Mouse (Mus musculus) brain, embryonic 14.5 days (tissue): ENCODE results near the gene Serpinb9b.

Experiments used
- CTCF ChIP-seq: fragments of 200-500 bp; IDR thresholded peaks from 2 replicates; pipeline ENCODE4 v1.5.1; 2012; ENCODE audit warnings: inconsistent platforms, mild to moderate bottlenecking, moderate library complexity, borderline replicate concordance; ENCODE audit not compliant: insufficient read depth, insufficient read length; ENCODE audit errors: extremely low read depth
- POLR2A ChIP-seq: fragments of 200-500 bp; IDR thresholded peaks from 2 replicates; pipeline ENCODE4 v1.6.1; 2012; ENCODE audit warnings: mild to moderate bottlenecking, inconsistent platforms, borderline replicate concordance; ENCODE audit not compliant: poor library complexity, insufficient read depth, insufficient read length, severe bottlenecking; ENCODE audit errors: extremely low read depth

GRCm38 (mm10) chr13:33076247-33076646, 49.0 kb downstream of the Serpinb9b start:
- TF ChIP-seq POLR2A (no peak), CTCF (no peak)
